Mouse (Mus musculus) embryonic facial prominence, embryonic 11.5 days (tissue): ENCODE results near the gene Zzz3. TPM values are rescaled to one million over a fixed set of nuclear protein-coding genes. Genes with fewer than 3 reads are reported as not detected.

Experiments
- ATAC-seq: fragments of 200-750 bp; cut with Nextera tagmentation; replicated peaks from 2 replicates; pipeline ENCODE4 v1.8.0; 2017; ENCODE audit warnings: low read depth; ENCODE audit not compliant: insufficient number of reproducible peaks, low FRiP score, low TSS enrichment
- DNase-seq: peaks from one replicate; pipeline ENCODE4 v3.0.0-alpha.2; 2015; ENCODE audit warnings: low spot score
- H3K27ac ChIP-seq: fragments of 300-500 bp; sonication (generic); replicated peaks from 2 replicates; pipeline ENCODE4 v1.5.1; 2014; ENCODE audit warnings: mild to moderate bottlenecking, low read depth, low read length, control low read depth
- H3K27me3 ChIP-seq: fragments of 300-500 bp; sonication (generic); 2 replicates; pipeline ENCODE4 v1.6.1; 2014; ENCODE audit warnings: mild to moderate bottlenecking, low read length, moderate library complexity, mixed read lengths; ENCODE audit not compliant: control insufficient read depth, insufficient read depth
- H3K36me3 ChIP-seq: fragments of 300-500 bp; sonication (generic); replicated peaks from 2 replicates; pipeline ENCODE4 v1.6.1; 2014; ENCODE audit warnings: low read depth, mild to moderate bottlenecking, low read length, moderate library complexity, mixed read lengths; ENCODE audit not compliant: control insufficient read depth, insufficient read depth
- H3K4me1 ChIP-seq: fragments of 300-500 bp; sonication (generic); 2 replicates; pipeline ENCODE4 v1.6.1; 2014; ENCODE audit warnings: low read length, mixed read lengths; ENCODE audit not compliant: control insufficient read depth, insufficient read depth
- H3K4me2 ChIP-seq: fragments of 300-500 bp; sonication (generic); 2 replicates; pipeline ENCODE4 v1.6.1; 2014; ENCODE audit warnings: low read depth, mild to moderate bottlenecking, control low read depth, low read length, moderate library complexity
- H3K4me3 ChIP-seq: fragments of 300-500 bp; sonication (generic); 2 replicates; pipeline ENCODE4 v1.5.1; 2014; ENCODE audit warnings: low read depth, low read length, control low read depth
- H3K9ac ChIP-seq: fragments of 300-500 bp; sonication (generic); replicated peaks from 2 replicates; pipeline ENCODE4 v1.6.1; 2014; ENCODE audit warnings: mild to moderate bottlenecking, control low read depth, low read length
- H3K9me3 ChIP-seq: fragments of 300-500 bp; sonication (generic); replicated peaks from 2 replicates; pipeline ENCODE4 v1.6.1; 2016; ENCODE audit warnings: mild to moderate bottlenecking, low read length, inconsistent platforms, mixed read lengths; ENCODE audit not compliant: control insufficient read depth
- WGBS: fragments of 180-500 bp; shearing (Covaris S2); extraction: QIAGEN DNeasy Blood & Tissue Kit; methylation state at CpG from one replicate; pipeline ENCODE4 v1.1.7; 2014; 5-methylcytosine and 5-hydroxymethylcytosine counted together
- polyA plus RNA-seq: library from polyadenylated mRNA; unstranded; fragments of >200 nt; fragmentation: Nextera tagmentation; extraction: Ambion mirVana; gene quantifications from 2 replicates; pipeline ENCODE4 v1.2.1, GENCODE M21; 2014

Gene Zzz3
- polyA plus RNA-seq, 1 experiment from 2014 or later, result 70.9 TPM

- no peak overlapping the region for H3K4me3 ChIP-seq
- no peak overlapping the region for H3K27ac ChIP-seq
- DNase-seq, result no peak
- H3K9me3 ChIP-seq, result no peaks in the 10 kb centered on the region
- H3K4me1 ChIP-seq, result no peaks in the 10 kb centered on the region
- WGBS, result 91% methylated on average over 7 of the region's 7 CpGs
- no peaks in the 10 kb centered on the region for H3K36me3 ChIP-seq
- no peak overlapping the region; the same call in 1 of the 2 replicates for H3K4me2 ChIP-seq
- no peak overlapping the region for H3K9ac ChIP-seq
- no peaks in the 10 kb centered on the region for H3K27me3 ChIP-seq
- no peak for ATAC-seq
Measured at GRCm38 (mm10) chr3:152405420-152405819, 10.1 kb downstream of the Zzz3 start.

GRCm38 (mm10) chr3:152405978-152406640 lies 10.8 kb downstream of the Zzz3 start:
- H3K4me3 ChIP-seq, result no peak overlapping the region
- 90% methylated on average over 4 of the region's 4 CpGs for WGBS
- no peaks in the 10 kb centered on the region for H3K36me3 ChIP-seq
- no peaks in the 10 kb centered on the region for H3K4me1 ChIP-seq
- H3K4me2 ChIP-seq, result no peak overlapping the region
- no peak overlapping the region for H3K9ac ChIP-seq
- ATAC-seq (no peak), DNase-seq (no peak)
- H3K27me3 ChIP-seq, result no peaks in the 10 kb centered on the region
- no peaks in the 10 kb centered on the region for H3K9me3 ChIP-seq
- H3K27ac ChIP-seq, result no peak overlapping the region

GRCm38 (mm10) chr3:152410980-152411551 lies 15.8 kb downstream of the Zzz3 start:
- 79% methylated on average over 7 of the region's 7 CpGs for WGBS
- ATAC-seq, result no peak
- no peak for DNase-seq

GRCm38 (mm10) chr3:152412362-152412761 lies 17.1 kb downstream of the Zzz3 start:
- ATAC-seq (no peak), DNase-seq (no peak)
- H3K36me3 ChIP-seq, result no peaks in the 10 kb centered on the region
- H3K27me3 ChIP-seq, result no peaks in the 10 kb centered on the region
- no peak overlapping the region for H3K4me3 ChIP-seq
- no peaks in the 10 kb centered on the region for H3K4me1 ChIP-seq
- H3K4me2 ChIP-seq, result no peak overlapping the region
- no peaks in the 10 kb centered on the region for H3K9me3 ChIP-seq
- 80% methylated on average over 4 of the region's 4 CpGs for WGBS
- no peak overlapping the region for H3K9ac ChIP-seq
- H3K27ac ChIP-seq, result no peak overlapping the region

More at GRCm38 (mm10) chr3:152410980-152411551, 15.8 kb downstream of the Zzz3 start:
- Histone ChIP-seq H3K27ac (no peak overlapping the region), H3K9ac (no peak overlapping the region), H3K27me3 (no peaks in the 10 kb centered on the region), H3K4me2 (no peak overlapping the region), H3K4me1 (no peaks in the 10 kb centered on the region), H3K9me3 (no peaks in the 10 kb centered on the region), H3K4me3 (no peak overlapping the region), H3K36me3 (no peaks in the 10 kb centered on the region)

GRCm38 (mm10) chr3:152428925-152429324 lies 33.7 kb downstream of the Zzz3 start:
- no peak overlapping the region for H3K4me3 ChIP-seq
- WGBS, result 94% methylated on average over 8 of the region's 8 CpGs
- DNase-seq (no peak), ATAC-seq (no peak)
- no peaks in the 10 kb centered on the region for H3K27me3 ChIP-seq
- no peak overlapping the region for H3K9ac ChIP-seq
- H3K36me3 ChIP-seq, result peaks cover 3% of the 10 kb centered on the region; the same call in 1 of the 2 replicates
- H3K27ac ChIP-seq, result no peak overlapping the region
- H3K4me1 ChIP-seq, result no peaks in the 10 kb centered on the region
- no peaks in the 10 kb centered on the region for H3K9me3 ChIP-seq
- no peak overlapping the region for H3K4me2 ChIP-seq

GRCm38 (mm10) chr3:152432677-152433076 lies 37.4 kb downstream of the Zzz3 start:
- H3K27ac ChIP-seq, result no peak overlapping the region
- H3K4me3 ChIP-seq, result no peak overlapping the region
- no peak for ATAC-seq
- H3K9me3 ChIP-seq, result no peaks in the 10 kb centered on the region
- 95% methylated on average over 7 of the region's 7 CpGs for WGBS
- H3K27me3 ChIP-seq, result no peaks in the 10 kb centered on the region
- no peak for DNase-seq
- no peak overlapping the region for H3K4me2 ChIP-seq
- H3K9ac ChIP-seq, result no peak overlapping the region
- H3K4me1 ChIP-seq, result no peaks in the 10 kb centered on the region
- peaks cover 2% of the 10 kb centered on the region; the same call in 1 of the 2 replicates for H3K36me3 ChIP-seq

- Histone ChIP-seq H3K9ac (no peak overlapping the region), H3K4me1 (no peaks in the 10 kb centered on the region), H3K4me3 (no peak overlapping the region), H3K9me3 (no peaks in the 10 kb centered on the region), H3K36me3 (no peaks in the 10 kb centered on the region), H3K27me3 (no peaks in the 10 kb centered on the region), H3K27ac (no peak overlapping the region), H3K4me2 (no peak overlapping the region)
- DNase-seq, result no peak
- no peak for ATAC-seq
Measured at GRCm38 (mm10) chr3:152435590-152435989, 40.3 kb downstream of the Zzz3 start.

- Histone ChIP-seq H3K4me2 (no peak overlapping the region), H3K36me3 (no peaks in the 10 kb centered on the region), H3K9ac (no peak overlapping the region), H3K4me1 (no peaks in the 10 kb centered on the region), H3K9me3 (no peaks in the 10 kb centered on the region), H3K27ac (no peak overlapping the region), H3K27me3 (no peaks in the 10 kb centered on the region), H3K4me3 (no peak overlapping the region)
- WGBS, result 94% methylated on average over 7 of the region's 7 CpGs
- ATAC-seq, result no peak
- DNase-seq, result no peak
Measured at GRCm38 (mm10) chr3:152438068-152438467, 42.8 kb downstream of the Zzz3 start.
